Mouse (Mus musculus) MEL (cell line): Measurements from ENCODE around the gene Disp1. TPM values are rescaled to one million over a fixed set of nuclear protein-coding genes. Genes with fewer than 3 reads are reported as not detected.

Source experiments
- DNase-seq: peaks from one replicate; pipeline ENCODE4 v3.0.0; 2011; ENCODE audit warnings: low read depth, low spot score
- H3K27ac ChIP-seq: 2 replicates; pipeline ENCODE4 v1.5.1; 2012; ENCODE audit warnings: low read depth, mild to moderate bottlenecking, control low read depth, low read length, moderate library complexity; ENCODE audit not compliant: control insufficient read depth
- H3K27me3 ChIP-seq, 2 experiments: fragments of 150-350 bp in 1 of 2; sonication (generic) in 1 of 2; 2 replicates each; pipeline ENCODE4 v1.6.1; 2012; ENCODE audit warnings: low read length in 2 of 2, mild to moderate bottlenecking in 2 of 2, improper control_type of control experiment in 1 of 2, moderate library complexity in 1 of 2; ENCODE audit not compliant: insufficient read depth in 2 of 2, control insufficient read depth in 1 of 2
- H3K36me3 ChIP-seq, 2 experiments: 2 replicates each; pipeline ENCODE4 v1.6.1; 2012 to 2014; ENCODE audit warnings: low read length in 2 of 2, improper control_type of control experiment in 1 of 2, inconsistent platforms in 1 of 2, mild to moderate bottlenecking in 1 of 2; ENCODE audit not compliant: insufficient read depth in 2 of 2, control insufficient read depth in 1 of 2
- H3K4me1 ChIP-seq, 2 experiments: fragments of 150-350 bp in 1 of 2; sonication (generic) in 1 of 2; 2 replicates each; pipeline ENCODE4 v1.6.1; 2012; ENCODE audit warnings: low read length in 2 of 2, improper control_type of control experiment in 1 of 2, mild to moderate bottlenecking in 1 of 2; ENCODE audit not compliant: insufficient read depth in 2 of 2, control insufficient read depth in 1 of 2
- H3K4me3 ChIP-seq, 2 experiments: fragments of 150-350 bp in 1 of 2; sonication (generic) in 1 of 2; 2 replicates each; pipeline ENCODE4 v1.5.1; 2012; ENCODE audit warnings: low read depth in 2 of 2, low read length in 2 of 2, mild to moderate bottlenecking in 2 of 2, moderate library complexity in 2 of 2, control low read depth in 1 of 2, improper control_type of control experiment in 1 of 2; ENCODE audit not compliant: control insufficient read depth in 1 of 2, insufficient read depth in 1 of 2
- H3K79me2 ChIP-seq: 2 replicates; pipeline ENCODE4 v1.6.1; 2012; ENCODE audit warnings: mild to moderate bottlenecking, low read length, moderate library complexity; ENCODE audit not compliant: control insufficient read depth, poor library complexity, insufficient read depth
- H3K9ac ChIP-seq: 2 replicates; pipeline ENCODE4 v1.6.1; 2012; ENCODE audit warnings: low read depth, mild to moderate bottlenecking, control low read depth, low read length, moderate library complexity; ENCODE audit not compliant: control insufficient read depth, poor library complexity, severe bottlenecking
- H3K9me3 ChIP-seq: fragments of 150-350 bp; sonication (generic); replicated peaks from 2 replicates; pipeline ENCODE4 v1.6.1; 2012; ENCODE audit warnings: mild to moderate bottlenecking, low read length, improper control_type of control experiment, moderate library complexity; ENCODE audit not compliant: insufficient read depth
- BHLHE40 ChIP-seq: IDR thresholded peaks from 2 replicates; pipeline ENCODE4 v1.6.1; 2012; ENCODE audit warnings: low read depth, mild to moderate bottlenecking, inconsistent platforms, low read length, improper control_type of control experiment, borderline replicate concordance
- CHD1 ChIP-seq: IDR thresholded peaks from 2 replicates; pipeline ENCODE4 v1.6.1; 2012; ENCODE audit warnings: low read depth, mild to moderate bottlenecking, inconsistent platforms, low read length, improper control_type of control experiment
- CHD2 ChIP-seq: IDR thresholded peaks from 2 replicates; pipeline ENCODE4 v1.6.1; 2011; ENCODE audit warnings: low read length, improper control_type of control experiment
- CTCF ChIP-seq, 3 experiments: IDR thresholded peaks in 2 of 3; conservative IDR thresholded peaks in 1 of 3; 2 replicates each; pipeline ENCODE4 v1.5.1; 2011 to 2012; ENCODE audit warnings: low read length in 3 of 3, low read depth in 2 of 3, mild to moderate bottlenecking in 2 of 3, improper control_type of control experiment in 1 of 3, inconsistent platforms in 1 of 3, mixed read lengths in 1 of 3, moderate library complexity in 1 of 3; ENCODE audit not compliant: control insufficient read depth in 1 of 3, insufficient read depth in 1 of 3, poor library complexity in 1 of 3, severe bottlenecking in 1 of 3
- ELF1 ChIP-seq: IDR thresholded peaks from 2 replicates; pipeline ENCODE4 v1.6.1; 2014; ENCODE audit warnings: low read depth, mild to moderate bottlenecking, inconsistent platforms, low read length, improper control_type of control experiment, moderate library complexity
- ETS1 ChIP-seq: IDR thresholded peaks from 2 replicates; pipeline ENCODE4 v1.6.1; 2012; ENCODE audit warnings: low read depth, mild to moderate bottlenecking, inconsistent platforms, low read length, improper control_type of control experiment, moderate library complexity
- GATA1 ChIP-seq: IDR thresholded peaks from 2 replicates; pipeline ENCODE4 v1.6.1; 2011; ENCODE audit warnings: low read depth, low read length, improper control_type of control experiment
- HCFC1 ChIP-seq: IDR thresholded peaks from 2 replicates; pipeline ENCODE4 v1.6.1; 2012; ENCODE audit warnings: low read depth, mild to moderate bottlenecking, inconsistent platforms, low read length, improper control_type of control experiment, moderate library complexity
- JUND ChIP-seq: IDR thresholded peaks from 2 replicates; pipeline ENCODE4 v1.6.1; 2011; ENCODE audit warnings: low read depth, mild to moderate bottlenecking, improper control_type of control experiment, low read length
- MAFK ChIP-seq: IDR thresholded peaks from 2 replicates; pipeline ENCODE4 v1.6.1; 2011; ENCODE audit warnings: low read depth, mild to moderate bottlenecking, low read length, improper control_type of control experiment, borderline replicate concordance
- MEF2A ChIP-seq: IDR thresholded peaks from 2 replicates; pipeline ENCODE4 v1.6.1; 2014; ENCODE audit warnings: low read depth, mild to moderate bottlenecking, inconsistent platforms, low read length, improper control_type of control experiment; ENCODE audit not compliant: poor library complexity, insufficient replicate concordance, severe bottlenecking; ENCODE audit errors: extremely low read depth
- MXI1 ChIP-seq: IDR thresholded peaks from 2 replicates; pipeline ENCODE4 v1.6.1; 2011; ENCODE audit warnings: mild to moderate bottlenecking, low read depth, low read length, improper control_type of control experiment
- MYC ChIP-seq: IDR thresholded peaks from 2 replicates; pipeline ENCODE4 v1.6.1; 2011; ENCODE audit warnings: low read depth, mild to moderate bottlenecking, low read length, improper control_type of control experiment, moderate library complexity
- NELFE ChIP-seq: IDR thresholded peaks from 2 replicates; pipeline ENCODE4 v1.6.1; 2011; ENCODE audit warnings: low read depth, low read length, improper control_type of control experiment
- NRF1 ChIP-seq: IDR thresholded peaks from 2 replicates; pipeline ENCODE4 v1.6.1; 2014; ENCODE audit warnings: low read depth, mild to moderate bottlenecking, inconsistent platforms, low read length, improper control_type of control experiment, moderate library complexity; ENCODE audit not compliant: poor library complexity, insufficient read depth, severe bottlenecking
- POLR2A ChIP-seq, 2 experiments: IDR thresholded peaks; 2 replicates each; pipeline ENCODE4 v1.6.1; 2011 to 2012; ENCODE audit warnings: low read length in 2 of 2, mild to moderate bottlenecking in 2 of 2, control low read depth in 1 of 2, improper control_type of control experiment in 1 of 2, low read depth in 1 of 2, moderate library complexity in 1 of 2; ENCODE audit not compliant: control insufficient read depth in 1 of 2, insufficient read depth in 1 of 2, poor library complexity in 1 of 2
- POLR2AphosphoS2 ChIP-seq: IDR thresholded peaks from 2 replicates; pipeline ENCODE4 v1.6.1; 2011; ENCODE audit warnings: low read length, improper control_type of control experiment
- POLR2AphosphoS5 ChIP-seq: IDR thresholded peaks from 2 replicates; pipeline ENCODE4 v1.6.1; 2012; ENCODE audit warnings: low read depth, borderline replicate concordance, mild to moderate bottlenecking, inconsistent platforms, low read length, moderate library complexity, mixed read lengths
- RAD21 ChIP-seq: IDR thresholded peaks from 2 replicates; pipeline ENCODE4 v1.6.1; 2011; ENCODE audit warnings: mild to moderate bottlenecking, low read depth, low read length, improper control_type of control experiment
- SIN3A ChIP-seq: IDR thresholded peaks from 2 replicates; pipeline ENCODE4 v1.6.1; 2012; ENCODE audit warnings: low read length, improper control_type of control experiment, inconsistent platforms
- SMC3 ChIP-seq: IDR thresholded peaks from 2 replicates; pipeline ENCODE4 v1.6.1; 2011; ENCODE audit warnings: low read depth, low read length, improper control_type of control experiment
- TAL1 ChIP-seq: IDR thresholded peaks from 2 replicates; pipeline ENCODE4 v1.6.1; 2012; ENCODE audit warnings: mild to moderate bottlenecking, inconsistent platforms, low read length, moderate library complexity, mixed read lengths
- TBP ChIP-seq: IDR thresholded peaks from 2 replicates; pipeline ENCODE4 v1.8.0; 2011; ENCODE audit warnings: low read depth, low read length, improper control_type of control experiment
- TCF12 ChIP-seq: IDR thresholded peaks from 2 replicates; pipeline ENCODE4 v1.6.1; 2014; ENCODE audit warnings: low read depth, mild to moderate bottlenecking, inconsistent platforms, low read length, improper control_type of control experiment, moderate library complexity
- UBTF ChIP-seq: IDR thresholded peaks from 2 replicates; pipeline ENCODE4 v1.6.1; 2012; ENCODE audit warnings: low read depth, mild to moderate bottlenecking, inconsistent platforms, low read length, improper control_type of control experiment, moderate library complexity, borderline replicate concordance; ENCODE audit not compliant: insufficient read depth
- USF2 ChIP-seq, 2 experiments: IDR thresholded peaks; 2 replicates each; pipeline ENCODE4 v1.6.1; 2011 to 2012; ENCODE audit warnings: improper control_type of control experiment in 2 of 2, low read length in 2 of 2, borderline replicate concordance in 1 of 2, inconsistent platforms in 1 of 2, low read depth in 1 of 2, mild to moderate bottlenecking in 1 of 2; ENCODE audit not compliant: insufficient read depth in 1 of 2
- ZMIZ1 ChIP-seq: IDR thresholded peaks from 2 replicates; pipeline ENCODE4 v1.6.1; 2012; ENCODE audit warnings: low read depth, mild to moderate bottlenecking, inconsistent platforms, low read length, improper control_type of control experiment, moderate library complexity
- polyA plus RNA-seq, 2 experiments: library from polyadenylated mRNA; stranded (reverse) in 1 of 2; unstranded in 1 of 2; fragments of >175 nt in 1 of 2; fragments of >200 nt in 1 of 2; gene quantifications; 2 replicates each; pipeline versions ENCODE4 v1.2.1 to v1.2.4; 2012; ENCODE audit warnings: low replicate concordance in 2 of 2, low read depth in 1 of 2; ENCODE audit not compliant: insufficient read length in 2 of 2, insufficient read depth in 1 of 2, missing spikeins in 1 of 2
- total RNA-seq: library from RNA; depleted of rRNA; stranded (reverse); fragments of 300-350 nt; gene quantifications from 2 replicates; pipeline ENCODE4 v1.2.3, GENCODE M21; 2012

The Disp1 gene
- total and polyA plus RNA-seq, 3 experiments, result 6.3 to 9.9 TPM; not detected in 1

GRCm38 (mm10) chr1:183082436-183082835 lies 138.9 kb downstream of the Disp1 start:
- Histone ChIP-seq H3K27me3 (no peaks in the 10 kb centered on the region), H3K79me2 (no peaks in the 10 kb centered on the region), H3K27ac (no peak overlapping the region)
- TF ChIP-seq SMC3 (no peak), POLR2AphosphoS2 (no peak), ETS1 (no peak), UBTF (no peak)
- TF ChIP-seq, all 39 proteins: peak for 0
- no peak overlapping the region for H3K9ac ChIP-seq
- no peaks in the 10 kb centered on the region for H3K9me3 ChIP-seq
- H3K36me3 ChIP-seq, result no peaks in the 10 kb centered on the region
- 0 out of 4 replicates have a peak, but pooled peaks cover 0 to under 1% of the 10 kb centered on the region in 2 experiments for H3K4me1 ChIP-seq
- H3K4me3 ChIP-seq, result no peak overlapping the region
- peak; percentile 10 for DNase-seq

DNA sequence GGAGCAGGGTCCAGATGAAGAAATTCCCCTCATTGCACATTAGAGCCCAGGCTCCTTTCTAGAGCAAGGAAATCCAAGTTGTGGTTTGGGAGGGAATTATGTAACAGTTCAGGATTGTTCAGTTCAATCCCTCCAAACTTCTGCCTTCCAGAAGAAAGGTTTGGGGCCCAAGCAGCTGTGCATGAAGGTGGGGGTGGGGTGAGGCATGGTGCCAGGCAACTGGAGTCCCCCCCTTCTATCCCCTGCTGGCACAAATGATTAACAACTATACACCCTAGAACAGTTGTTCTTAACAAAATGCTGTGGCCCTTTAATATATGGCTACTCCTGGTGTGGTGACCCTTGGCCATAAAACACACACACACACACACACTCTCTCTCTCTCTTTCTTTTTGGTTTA lies 140.2 kb downstream of the Disp1 start:
- no peak overlapping the region for H3K9ac ChIP-seq

GRCm38 (mm10) chr1:183075121-183075822 lies 146.1 kb downstream of the Disp1 start:
- peak; percentile 82 for DNase-seq
- Histone ChIP-seq H3K4me3 (peak overlapping the region; percentile 28), H3K9ac (peak overlapping the region; percentile 31; the same call in 1 of the 2 replicates), H3K9me3 (no peaks in the 10 kb centered on the region), H3K27me3 (no peaks in the 10 kb centered on the region), H3K27ac (peak overlapping the region; percentile 73), H3K36me3 (peaks cover 0 to 19% of the 10 kb centered on the region in 2 experiments; a peak in 2 of 4 replicates), H3K4me1 (peaks cover 16 to 43% of the 10 kb centered on the region in 2 experiments), H3K79me2 (no peaks in the 10 kb centered on the region)
- peak; percentile 39 for TF ChIP-seq TAL1
- TF ChIP-seq GATA1, result peak; percentile 90
- TF ChIP-seq MXI1, result peak; percentile 85
- TF ChIP-seq CHD2, result peak; percentile 25; the same call in 1 of the 2 replicates
- TF ChIP-seq JUND, result no peak
- TF ChIP-seq ETS1, result peak; percentile 83
- TF ChIP-seq CHD1, result no peak
- TF ChIP-seq TCF12, result peak; percentile 67
- TF ChIP-seq SIN3A, result peak; percentile 92
- peak in 1 of 2 experiments; percentile 30; a peak in 1 of 4 replicates for TF ChIP-seq POLR2A (IDR thresholded peaks at IDR 0.05; ENCODE audit: control insufficient read depth in 1 of 2, insufficient read depth in 1 of 2, low read depth in 1 of 2, low read length in 2 of 2, poor library complexity in 1 of 2)
- peak; percentile 15; the same call in 1 of the 2 replicates for TF ChIP-seq BHLHE40
- TF ChIP-seq MEF2A, result no peak
- 0 out of 2 replicates have a peak, but pooled peaks have one; percentile 21 for TF ChIP-seq ELF1
- no peak for TF ChIP-seq NRF1
- TF ChIP-seq RAD21, result no peak

More for the DNA sequence above, 140.2 kb downstream of the Disp1 start:
- TF ChIP-seq CTCF (IDR thresholded peaks at IDR 0.05 in 2 of 3, conservative IDR thresholded peaks at IDR 0.05 in 1 of 3; ENCODE audit: control insufficient read depth in 1 of 3, insufficient read depth in 1 of 3, low read depth in 2 of 3, low read length in 3 of 3, poor library complexity in 1 of 3, severe bottlenecking in 1 of 3), result no peak
- no peak for TF ChIP-seq USF2 (IDR thresholded peaks at IDR 0.05; ENCODE audit: borderline replicate concordance in 1 of 2, insufficient read depth in 1 of 2, low read depth in 1 of 2, low read length in 2 of 2)
- TF ChIP-seq NELFE, result no peak
- no peak for TF ChIP-seq HCFC1
- TF ChIP-seq POLR2AphosphoS5, result no peak
- no peak for TF ChIP-seq MAFK
- TF ChIP-seq MYC, result no peak
- TF ChIP-seq RAD21, result no peak
- TF ChIP-seq ZMIZ1, result no peak
- TF ChIP-seq TBP, result no peak
- no peak for TF ChIP-seq POLR2A (IDR thresholded peaks at IDR 0.05; ENCODE audit: control insufficient read depth in 1 of 2, insufficient read depth in 1 of 2, low read depth in 1 of 2, low read length in 2 of 2, poor library complexity in 1 of 2)
- no peak for TF ChIP-seq CHD2
- TF ChIP-seq ETS1, result no peak
- no peaks in the 10 kb centered on the region for H3K79me2 ChIP-seq
- H3K9me3 ChIP-seq, result no peaks in the 10 kb centered on the region
- H3K36me3 ChIP-seq, result peaks cover 0 to 4% of the 10 kb centered on the region in 2 experiments; a peak in 2 of 4 replicates
- no peak overlapping the region for H3K27ac ChIP-seq
- H3K4me3 ChIP-seq, result no peak overlapping the region
- peak; percentile 18 for DNase-seq
- H3K27me3 ChIP-seq, result no peaks in the 10 kb centered on the region
- H3K4me1 ChIP-seq, result peaks cover 6 to 10% of the 10 kb centered on the region in 2 experiments; a peak in 3 of 4 replicates
